Mouse (Mus musculus) WW6 (cell line): ENCODE data around the gene Slc5a6.

Source experiments
- DNase-seq: peaks from one replicate; pipeline ENCODE4 v3.0.0-alpha.2; 2013; ENCODE audit warnings: low read depth, low spot score

Slc5a6 gene

GRCm38 (mm10) chr5:31048763-31049641 lies at the start of gene Slc5a6:
Slc5a6 (minus strand) TSS chr5:31048924.
- peak; percentile 38 for DNase-seq

- DNase-seq, result no peak
Measured at GRCm38 (mm10) chr5:31095711-31096480, 47.2 kb upstream of the Slc5a6 start.

- DNase-seq, result no peak
Measured at GRCm38 (mm10) chr5:31094799-31095691, 46.3 kb upstream of the Slc5a6 start.

- no peak for DNase-seq
Measured at GRCm38 (mm10) chr5:31094100-31094798, 45.5 kb upstream of the Slc5a6 start.

- DNase-seq, result no peak
Measured at GRCm38 (mm10) chr5:31093151-31094041, 44.7 kb upstream of the Slc5a6 start.

- DNase-seq, result no peak
Measured at GRCm38 (mm10) chr5:31092231-31092975, 43.7 kb upstream of the Slc5a6 start.

- DNase-seq, result no peak
Measured at GRCm38 (mm10) chr5:31087131-31087530, 38.4 kb upstream of the Slc5a6 start.

- no peak for DNase-seq
Measured at GRCm38 (mm10) chr5:31086606-31087005, 37.9 kb upstream of the Slc5a6 start.

GRCm38 (mm10) chr5:31083949-31084348 lies 35.2 kb upstream of the Slc5a6 start:
- DNase-seq, result no peak

- DNase-seq, result no peak
Measured at GRCm38 (mm10) chr5:31082935-31083625, 34.4 kb upstream of the Slc5a6 start.

- DNase-seq, result no peak
Measured at GRCm38 (mm10) chr5:31082355-31082754, 33.6 kb upstream of the Slc5a6 start.

GRCm38 (mm10) chr5:31081386-31081785 lies 32.7 kb upstream of the Slc5a6 start:
- DNase-seq, result no peak

GRCm38 (mm10) chr5:31080795-31081164 lies 32.1 kb upstream of the Slc5a6 start:
- no peak for DNase-seq

- no peak for DNase-seq
Measured at GRCm38 (mm10) chr5:31080059-31080794, 31.5 kb upstream of the Slc5a6 start.

- no peak for DNase-seq
Measured at GRCm38 (mm10) chr5:31076346-31076745, 27.6 kb upstream of the Slc5a6 start.

- no peak for DNase-seq
Measured at GRCm38 (mm10) chr5:31073176-31073575, 24.5 kb upstream of the Slc5a6 start.

- DNase-seq, result no peak
Measured at GRCm38 (mm10) chr5:31071821-31072220, 23.1 kb upstream of the Slc5a6 start.

GRCm38 (mm10) chr5:31071059-31071458 lies 22.3 kb upstream of the Slc5a6 start:
- no peak for DNase-seq
